ENCODE assay signal across 8 mouse cellular contexts in genomic region chr11:115276780-115277603, GRCm38 (mm10). TPM values are rescaled to one million over a fixed set of nuclear protein-coding genes. Genes with fewer than 3 reads are reported as not detected.
DNase-seq lines count a peak whose midpoint lies in the region; ATAC-seq lines count a peak whose summit lies in the region.

TSS of gene Fdxr (minus strand) at chr11:115277050.

- peak within 1 kb of the TSS; percentile 90 for H3K4me2 ChIP-seq in hindbrain, embryonic 15.5 days

- H3K9me3 ChIP-seq in hindbrain, embryonic 15.5 days, result no peaks in the 10 kb centered on the region

- peak within 1 kb of the TSS; percentile 90 for H3K27ac ChIP-seq in hindbrain, embryonic 15.5 days (replicated peaks)

- WGBS in hindbrain, embryonic 15.5 days, result under 1% methylated on average over 42 of the region's 42 CpGs

- peaks cover 24% of the 10 kb centered on the region for H3K4me1 ChIP-seq in hindbrain, embryonic 15.5 days (replicated peaks)

- peak; percentile 99 for DNase-seq in T-cell, adult 2 months (ENCODE audit: low spot score)
- peak; percentile 93 to 98 for DNase-seq in cerebellum, postnatal 36 days
- DNase-seq in frontal cortex, postnatal 36 days (ENCODE audit: low spot score in 2 of 2), result peak; percentile 97 to 99
- DNase-seq in left cerebral cortex, adult 11 months (ENCODE audit: low spot score), result peak; percentile 98
- peak; percentile 99 for DNase-seq in lung, postnatal 4 days
- peak; percentile 98 for DNase-seq in retina, postnatal 7 days (ENCODE audit: low read depth, low spot score)
- peak; percentile 81 for DNase-seq in urinary bladder, adult 2 months (ENCODE audit: low spot score)

- no peaks in the 10 kb centered on the region for H3K27me3 ChIP-seq in hindbrain, embryonic 15.5 days

- peak within 1 kb of the TSS; percentile 64 for H3K4me3 ChIP-seq in hindbrain, embryonic 15.5 days

- H3K36me3 ChIP-seq in hindbrain, embryonic 15.5 days, result no peaks in the 10 kb centered on the region

- H3K9ac ChIP-seq in hindbrain, embryonic 15.5 days, result peak within 1 kb of the TSS; percentile 74

- peak; percentile 97 for ATAC-seq in hindbrain, embryonic 15.5 days (ENCODE audit: low FRiP score, low read depth)

RNA-seq across cellular contexts. Expression of gene Fdxr, which starts in this region (rescaled TPM):
- 21.3 and 21.6 TPM in 2 replicates for polyA plus RNA-seq in hindbrain, embryonic 15.5 days (2015; fragmentation: Nextera tagmentation; extraction: Ambion mirVana)
- 10.9 and 11.6 TPM in 2 replicates for polyA plus RNA-seq in urinary bladder, adult 2 months (2012; rRNA removed)

Comparison
In these comparisons a context has a peak if more than half of its experiments do, and no peak if none do; other contexts are left out.
1. Peak in every context shown above with its lines: DNase-seq, ATAC-seq, H3K4me3 ChIP-seq and H3K27ac ChIP-seq.